Mouse (Mus musculus): ENCODE data around the gene Utp3. TPM values are rescaled to one million over a fixed set of nuclear protein-coding genes. Genes with fewer than 3 reads are reported as not detected.

The Utp3 gene
- polyA plus RNA-seq, 1 experiment from 2014 or later = 65.0 TPM

DNA sequence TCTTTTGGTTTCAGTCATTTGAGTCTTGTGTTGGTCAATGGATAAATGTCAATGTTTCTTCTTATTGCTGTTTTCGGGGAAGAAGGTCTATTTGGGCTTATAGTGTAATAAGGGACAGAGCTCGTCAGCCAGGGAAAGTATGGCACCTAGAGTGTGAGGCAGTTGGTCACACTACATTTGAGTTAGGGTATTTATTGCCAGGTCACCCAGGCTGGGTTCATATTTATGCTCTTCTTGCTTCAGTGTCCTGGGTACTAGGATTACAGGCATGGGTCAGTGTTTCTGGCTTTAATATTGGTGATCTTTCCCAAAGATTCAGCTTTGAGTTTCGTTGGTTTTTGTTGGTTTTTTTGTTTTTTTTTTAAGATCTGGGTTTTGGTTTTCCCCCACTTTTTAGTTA, 48.5 kb downstream of the Utp3 start:
- Histone ChIP-seq H3K36me3 (replicated peaks) (peaks cover 16% of the 10 kb centered on the region), H3K4me2 (no peak overlapping the region), H3K27ac (no peak overlapping the region), H3K27me3 (no peaks in the 10 kb centered on the region), H3K9me3 (no peaks in the 10 kb centered on the region), H3K4me3 (replicated peaks) (no peak overlapping the region), H3K4me1 (no peaks in the 10 kb centered on the region), H3K9ac (no peak overlapping the region)
- ATAC-seq (ENCODE audit: low FRiP score) = no peak
- 92% methylated on average over 3 of the region's 3 CpGs for WGBS

DNA sequence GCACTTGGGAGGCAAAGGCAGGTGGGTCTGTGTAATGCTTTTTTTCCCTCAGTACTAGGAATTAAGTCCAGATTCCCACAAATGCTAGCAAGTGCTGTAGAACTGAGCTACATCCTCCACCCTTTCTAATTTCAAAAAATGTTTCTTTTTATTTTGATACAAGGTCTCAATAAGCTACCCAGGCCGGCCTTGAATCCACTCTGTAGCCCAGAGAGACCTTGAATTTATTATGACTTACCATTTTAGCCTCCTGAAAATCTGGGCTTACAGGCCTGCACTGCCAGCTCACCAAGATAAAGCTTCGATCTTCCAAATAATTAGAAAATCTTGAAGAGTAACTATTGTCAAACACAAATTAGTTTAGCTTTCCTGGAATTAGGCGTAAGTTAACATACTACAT, 49.8 kb downstream of the Utp3 start:
- Histone ChIP-seq H3K9me3 (no peaks in the 10 kb centered on the region), H3K4me1 (no peaks in the 10 kb centered on the region), H3K4me2 (no peak overlapping the region), H3K36me3 (replicated peaks) (peaks cover 9% of the 10 kb centered on the region), H3K27ac (no peak overlapping the region), H3K27me3 (no peaks in the 10 kb centered on the region), H3K4me3 (replicated peaks) (no peak overlapping the region), H3K9ac (no peak overlapping the region)
- ATAC-seq (ENCODE audit: low FRiP score) = no peak
- WGBS = 92% methylated on average over 3 of the region's 3 CpGs

DNA sequence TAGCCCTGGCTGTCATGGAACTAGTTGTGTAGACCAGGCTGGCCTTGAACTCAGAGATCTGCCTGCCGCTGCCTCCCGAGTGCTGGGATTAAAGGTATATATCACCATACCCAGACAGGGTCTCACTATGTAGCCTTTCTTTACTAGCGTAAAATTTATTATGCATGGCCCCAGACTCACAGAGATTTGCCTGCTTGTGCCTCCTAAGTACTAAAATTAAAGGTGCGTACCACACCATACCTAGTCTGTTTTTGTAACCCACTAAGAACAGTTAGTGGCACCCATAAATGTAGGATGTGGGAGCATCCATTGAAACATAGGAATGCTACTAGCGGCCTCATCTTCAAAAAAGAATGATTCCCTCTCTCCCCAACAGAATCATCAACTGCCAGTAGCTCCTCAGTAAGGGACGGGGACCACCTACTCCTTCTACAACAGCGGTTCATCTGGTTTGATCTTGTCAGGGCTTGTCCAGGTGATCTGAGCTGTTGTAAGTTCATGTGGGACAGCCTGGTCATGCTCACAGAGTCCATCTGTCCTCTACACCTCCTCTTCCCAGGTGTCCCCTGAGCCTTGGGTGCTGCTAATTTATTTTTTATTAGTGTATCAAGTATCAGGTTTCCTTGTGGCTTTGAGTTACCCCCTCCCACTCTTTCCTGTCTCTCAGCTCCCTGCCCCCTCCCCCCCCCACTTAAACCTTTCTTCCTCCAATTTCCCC, 50.5 kb downstream of the Utp3 start:
- 91% methylated on average over 7 of the region's 7 CpGs for WGBS
- H3K4me1 ChIP-seq = no peaks in the 10 kb centered on the region
- peaks cover 9% of the 10 kb centered on the region; the same call in 1 of the 2 replicates for H3K36me3 ChIP-seq (replicated peaks)
- no peaks in the 10 kb centered on the region for H3K27me3 ChIP-seq
- H3K27ac ChIP-seq = no peak overlapping the region
- no peaks in the 10 kb centered on the region for H3K9me3 ChIP-seq
- H3K4me2 ChIP-seq = no peak overlapping the region
- no peak overlapping the region for H3K4me3 ChIP-seq (replicated peaks)
- ATAC-seq (ENCODE audit: low FRiP score) = no peak
- no peak overlapping the region for H3K9ac ChIP-seq

Other genes with a start within 250 kb of the Utp3 start
- not detected in 2 replicates for gene Prol1, start 237.2 kb upstream of the Utp3 start, polyA plus RNA-seq (2016; fragmentation: Nextera tagmentation; extraction: Ambion mirVana)
- not detected in 2 replicates for gene Amtn, start 178.4 kb upstream of the Utp3 start, polyA plus RNA-seq (2016; fragmentation: Nextera tagmentation; extraction: Ambion mirVana)
- not detected in 2 replicates for gene Ambn, start 98.5 kb upstream of the Utp3 start, polyA plus RNA-seq (2016; fragmentation: Nextera tagmentation; extraction: Ambion mirVana)
- not detected in 2 replicates for gene Enam, start 66.5 kb upstream of the Utp3 start, polyA plus RNA-seq (2016; fragmentation: Nextera tagmentation; extraction: Ambion mirVana)
- gene Jchain, start 26.6 kb upstream of the Utp3 start, polyA plus RNA-seq (2016; fragmentation: Nextera tagmentation; extraction: Ambion mirVana) = 0.31 and 0.56 TPM in 2 replicates
- 166 and 178 TPM in 2 replicates for gene Rufy3, start 10.6 kb downstream of the Utp3 start, polyA plus RNA-seq (2016; fragmentation: Nextera tagmentation; extraction: Ambion mirVana)
- 99.9 and 103 TPM in 2 replicates for gene Grsf1, start 121.7 kb downstream of the Utp3 start, polyA plus RNA-seq (2016; fragmentation: Nextera tagmentation; extraction: Ambion mirVana)
- gene Mob1b, start 166.4 kb downstream of the Utp3 start, polyA plus RNA-seq (2016; fragmentation: Nextera tagmentation; extraction: Ambion mirVana) = 18.2 and 22.4 TPM in 2 replicates
- 139 and 151 TPM in 2 replicates for gene Dck, start 210.5 kb downstream of the Utp3 start, polyA plus RNA-seq (2016; fragmentation: Nextera tagmentation; extraction: Ambion mirVana)